Mouse (Mus musculus) heart, embryonic 16.5 days (tissue): ENCODE measurements around the gene B3galt1. TPM values are rescaled to one million over a fixed set of nuclear protein-coding genes. Genes with fewer than 3 reads are reported as not detected.

Source experiments
- ATAC-seq: fragments of 200-750 bp; cut with Nextera tagmentation; replicated peaks from 2 replicates; pipeline ENCODE4 v1.8.0; 2017; ENCODE audit warnings: moderate number of reproducible peaks; ENCODE audit not compliant: insufficient read depth, low FRiP score; ENCODE audit errors: extremely low read depth
- H3K27ac ChIP-seq: fragments of 300-500 bp; sonication (generic); 2 replicates; pipeline ENCODE4 v1.5.1; 2014; ENCODE audit warnings: mild to moderate bottlenecking, low read length, control low read depth, moderate library complexity
- H3K27me3 ChIP-seq: fragments of 300-500 bp; sonication (generic); 2 replicates; pipeline ENCODE4 v1.6.1; 2014; ENCODE audit warnings: low read length, mixed read lengths; ENCODE audit not compliant: control insufficient read depth, insufficient read depth
- H3K36me3 ChIP-seq: fragments of 300-500 bp; sonication (generic); 2 replicates; pipeline ENCODE4 v1.6.1; 2014; ENCODE audit not compliant: control insufficient read depth, insufficient read depth
- H3K4me1 ChIP-seq: fragments of 300-500 bp; sonication (generic); 2 replicates; pipeline ENCODE4 v1.6.1; 2014; ENCODE audit warnings: low read length, mixed read lengths; ENCODE audit not compliant: control insufficient read depth, insufficient read depth
- H3K4me2 ChIP-seq: fragments of 300-500 bp; sonication (generic); 2 replicates; pipeline ENCODE4 v1.6.1; 2014; ENCODE audit warnings: low read depth, mild to moderate bottlenecking, control low read depth, low read length
- H3K4me3 ChIP-seq: fragments of 300-500 bp; sonication (generic); 2 replicates; pipeline ENCODE4 v1.5.1; 2014; ENCODE audit warnings: mild to moderate bottlenecking, control low read depth, low read length
- H3K9ac ChIP-seq: fragments of 300-500 bp; sonication (generic); 2 replicates; pipeline ENCODE4 v1.6.1; 2014; ENCODE audit warnings: low read length, control low read depth
- H3K9me3 ChIP-seq: fragments of 300-500 bp; sonication (generic); replicated peaks from 2 replicates; pipeline ENCODE4 v1.6.1; 2016; ENCODE audit warnings: low read length; ENCODE audit not compliant: control insufficient read depth
- WGBS: fragments of 180-500 bp; shearing (Covaris S2); extraction: QIAGEN DNeasy Blood & Tissue Kit; methylation state at CpG from one replicate; pipeline ENCODE4 v1.1.7; 2014; 5-methylcytosine and 5-hydroxymethylcytosine counted together
- polyA plus RNA-seq: library from polyadenylated mRNA; unstranded; fragments of >200 nt; fragmentation: Nextera tagmentation; extraction: Ambion mirVana; gene quantifications from 2 replicates; pipeline ENCODE4 v1.2.1, GENCODE M21; 2015

The B3galt1 gene
- polyA plus RNA-seq, 1 experiment from 2014 or later, result 5.7 TPM

DNA sequence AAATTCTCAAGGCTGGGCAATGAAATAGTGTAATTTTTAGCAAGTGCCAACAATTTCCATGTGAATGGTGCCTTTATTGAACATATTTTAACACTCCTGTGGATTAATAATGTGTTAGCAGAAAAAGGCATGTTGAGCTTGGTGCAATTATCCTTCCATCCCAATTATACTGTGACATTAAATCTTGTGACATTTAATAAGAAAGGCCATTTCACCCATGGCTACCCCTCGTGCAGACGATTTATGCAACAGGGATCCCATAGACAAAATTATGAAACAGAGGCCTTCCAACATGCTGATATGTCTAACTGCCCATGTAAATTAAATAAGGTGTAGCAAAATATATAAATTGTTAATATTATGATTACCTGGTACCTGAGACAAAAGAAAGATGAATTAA, 293.3 kb downstream of the B3galt1 start:
- Histone ChIP-seq H3K9me3 (no peaks in the 10 kb centered on the region), H3K4me1 (no peaks in the 10 kb centered on the region), H3K27ac (no peak overlapping the region), H3K4me2 (no peak overlapping the region), H3K9ac (no peak overlapping the region), H3K4me3 (no peak overlapping the region), H3K36me3 (no peaks in the 10 kb centered on the region), H3K27me3 (no peaks in the 10 kb centered on the region)
- 89% methylated on average over 2 of the region's 2 CpGs for WGBS
- ATAC-seq, result no peak

GRCm38 (mm10) chr2:67873368-67873767, 307.7 kb downstream of the B3galt1 start:
- Histone ChIP-seq H3K27ac (no peak overlapping the region), H3K9ac (no peak overlapping the region), H3K4me3 (no peak overlapping the region), H3K4me1 (no peaks in the 10 kb centered on the region), H3K9me3 (no peaks in the 10 kb centered on the region), H3K4me2 (no peak overlapping the region), H3K36me3 (no peaks in the 10 kb centered on the region), H3K27me3 (no peaks in the 10 kb centered on the region)
- ATAC-seq, result no peak
- 70% methylated on average over 3 of the region's 3 CpGs for WGBS

DNA sequence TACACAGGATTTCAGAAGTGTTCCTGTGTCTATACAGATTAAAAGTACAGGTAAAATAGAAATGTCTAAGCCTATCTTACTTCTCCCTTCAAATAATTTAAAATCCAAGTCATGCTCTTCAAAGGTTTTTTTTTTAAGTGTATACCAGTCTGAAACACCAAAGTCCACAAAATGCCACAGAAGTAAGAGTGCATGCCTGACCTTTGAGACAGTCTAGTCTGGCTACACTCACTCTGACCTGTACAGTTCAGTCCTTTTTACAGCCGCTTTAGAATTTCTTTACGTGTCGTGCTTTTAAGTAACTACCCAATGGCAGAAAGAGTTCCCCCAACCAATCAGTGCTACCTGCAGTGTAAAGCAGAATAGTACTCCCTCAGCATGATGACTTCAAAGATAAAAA, 314.2 kb downstream of the B3galt1 start:
- Histone ChIP-seq H3K27ac (no peak overlapping the region), H3K9me3 (no peaks in the 10 kb centered on the region), H3K36me3 (no peaks in the 10 kb centered on the region), H3K9ac (no peak overlapping the region), H3K4me2 (no peak overlapping the region), H3K4me3 (no peak overlapping the region), H3K4me1 (no peaks in the 10 kb centered on the region), H3K27me3 (no peaks in the 10 kb centered on the region)
- 86% methylated on average over 3 of the region's 3 CpGs for WGBS
- no peak for ATAC-seq

DNA sequence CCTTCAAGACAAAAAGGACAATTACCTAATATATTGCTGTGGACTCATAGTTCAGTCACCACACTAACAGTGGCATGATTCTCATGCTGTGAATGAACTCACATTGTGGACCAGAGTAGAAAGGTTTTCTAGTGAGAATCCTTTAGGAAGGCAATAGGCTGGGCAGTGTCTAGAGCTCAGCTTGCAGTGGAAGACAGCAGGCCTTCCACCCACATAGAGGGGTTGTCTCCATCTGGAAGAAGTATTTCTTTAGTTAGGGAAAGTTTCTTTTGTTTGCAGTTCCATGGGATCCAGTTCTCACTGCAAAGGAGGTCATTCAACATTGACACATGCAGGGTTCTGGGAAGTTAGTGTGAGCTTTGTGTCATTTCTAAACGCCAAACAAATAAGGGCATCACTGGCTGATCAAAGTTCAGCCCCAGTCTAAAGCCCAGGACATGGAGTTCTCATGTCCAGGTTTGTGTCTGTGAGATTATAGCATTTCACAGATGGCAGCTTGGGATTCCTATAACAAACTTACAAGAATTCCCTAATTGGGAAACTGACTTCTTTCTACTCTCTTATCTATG, 316.1 kb downstream of the B3galt1 start:
- H3K36me3 ChIP-seq, result no peaks in the 10 kb centered on the region
- no peak overlapping the region for H3K27ac ChIP-seq
- H3K9me3 ChIP-seq, result no peaks in the 10 kb centered on the region
- H3K4me1 ChIP-seq, result no peaks in the 10 kb centered on the region
- no peak overlapping the region for H3K9ac ChIP-seq
- 76% methylated on average over 1 of the region's 1 CpGs for WGBS
- H3K4me2 ChIP-seq, result no peak overlapping the region
- H3K27me3 ChIP-seq, result no peaks in the 10 kb centered on the region
- H3K4me3 ChIP-seq, result no peak overlapping the region
- ATAC-seq, result no peak

DNA sequence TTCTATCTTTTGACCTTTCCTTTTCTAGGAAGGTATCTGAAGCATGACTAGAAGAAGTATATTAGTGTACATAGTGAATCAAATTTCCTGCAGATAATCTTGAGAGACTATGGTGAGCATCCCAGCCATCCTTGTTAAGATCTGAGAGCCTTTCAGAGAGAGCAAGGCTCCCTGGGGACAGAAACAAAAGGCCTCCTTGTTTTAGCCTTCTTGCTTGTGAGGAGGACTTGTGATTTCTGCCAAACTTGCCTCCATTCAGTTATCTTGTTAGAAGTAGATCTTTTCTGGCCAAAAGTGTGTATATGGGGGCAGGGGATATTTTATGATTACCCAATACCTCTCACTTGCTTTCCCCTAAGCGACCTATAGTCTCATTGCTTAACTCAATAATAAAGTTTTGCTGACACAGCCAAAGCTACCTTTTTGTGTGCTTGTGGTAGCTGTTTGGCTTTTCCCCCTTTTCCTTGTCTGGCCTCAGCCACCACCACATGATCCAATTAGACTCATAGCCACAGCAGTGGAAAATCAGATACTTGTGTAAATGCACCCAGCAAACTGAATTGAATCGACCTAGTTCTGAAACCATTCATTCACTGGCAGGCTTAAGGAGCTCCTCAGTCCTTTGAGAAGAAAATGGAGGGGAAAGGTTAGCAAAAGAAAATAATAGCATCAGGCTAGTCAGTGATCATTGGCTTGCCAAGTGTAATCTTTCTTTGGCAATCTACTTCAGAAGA, 332.5 kb downstream of the B3galt1 start:
- ATAC-seq, result no peak
- Histone ChIP-seq H3K27ac (no peak overlapping the region), H3K36me3 (no peaks in the 10 kb centered on the region), H3K9ac (no peak overlapping the region), H3K9me3 (no peaks in the 10 kb centered on the region), H3K4me3 (no peak overlapping the region), H3K4me1 (no peaks in the 10 kb centered on the region), H3K27me3 (no peaks in the 10 kb centered on the region), H3K4me2 (no peak overlapping the region)
- 51% methylated on average over 2 of the region's 2 CpGs for WGBS

DNA sequence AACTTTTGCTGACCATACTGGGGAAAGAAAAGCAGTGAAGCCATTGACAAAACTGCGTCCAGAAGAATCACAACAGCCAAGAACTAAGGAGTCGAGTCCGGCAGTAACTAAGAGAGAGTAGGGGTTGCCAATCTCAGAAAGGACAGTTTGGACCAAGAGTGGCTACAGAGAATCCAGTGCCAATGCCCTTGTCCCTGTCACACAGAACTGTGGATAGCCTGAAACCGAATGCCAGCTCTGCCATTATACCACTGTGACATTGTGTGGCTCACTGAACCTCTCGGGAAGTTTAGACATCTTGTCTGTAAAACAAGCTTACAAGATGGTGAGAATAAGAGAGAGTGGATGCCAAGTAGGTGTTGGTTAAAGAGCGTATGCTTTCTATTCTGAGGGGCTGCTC, 335.9 kb downstream of the B3galt1 start:
- WGBS, result 76% methylated on average over 6 of the region's 6 CpGs
- no peak overlapping the region for H3K9ac ChIP-seq
- no peak overlapping the region for H3K27ac ChIP-seq
- no peak overlapping the region for H3K4me2 ChIP-seq
- no peak overlapping the region for H3K4me3 ChIP-seq
- no peaks in the 10 kb centered on the region for H3K27me3 ChIP-seq
- ATAC-seq, result no peak
- no peaks in the 10 kb centered on the region for H3K9me3 ChIP-seq
- H3K4me1 ChIP-seq, result no peaks in the 10 kb centered on the region
- no peaks in the 10 kb centered on the region for H3K36me3 ChIP-seq

GRCm38 (mm10) chr2:67902651-67903292, 337.1 kb downstream of the B3galt1 start:
- no peaks in the 10 kb centered on the region for H3K9me3 ChIP-seq
- H3K36me3 ChIP-seq, result no peaks in the 10 kb centered on the region
- ATAC-seq, result no peak
- H3K4me2 ChIP-seq, result no peak overlapping the region
- no peaks in the 10 kb centered on the region for H3K27me3 ChIP-seq
- H3K4me3 ChIP-seq, result no peak overlapping the region
- WGBS, result 73% methylated on average over 8 of the region's 8 CpGs
- no peak overlapping the region for H3K9ac ChIP-seq
- no peaks in the 10 kb centered on the region for H3K4me1 ChIP-seq
- H3K27ac ChIP-seq, result no peak overlapping the region

GRCm38 (mm10) chr2:67903769-67904168, 338.1 kb downstream of the B3galt1 start:
- Histone ChIP-seq H3K9me3 (no peaks in the 10 kb centered on the region), H3K27ac (no peak overlapping the region), H3K9ac (no peak overlapping the region), H3K4me2 (no peak overlapping the region), H3K4me3 (no peak overlapping the region), H3K4me1 (no peaks in the 10 kb centered on the region), H3K36me3 (no peaks in the 10 kb centered on the region), H3K27me3 (no peaks in the 10 kb centered on the region)
- WGBS, result 90% methylated on average over 1 of the region's 1 CpGs
- ATAC-seq, result no peak

- no peak overlapping the region for H3K4me3 ChIP-seq
- no peak overlapping the region for H3K27ac ChIP-seq
- 83% methylated on average over 3 of the region's 3 CpGs for WGBS
- no peaks in the 10 kb centered on the region for H3K36me3 ChIP-seq
- no peak for ATAC-seq
- no peaks in the 10 kb centered on the region for H3K27me3 ChIP-seq
- no peak overlapping the region for H3K4me2 ChIP-seq
- no peak overlapping the region for H3K9ac ChIP-seq
- no peaks in the 10 kb centered on the region for H3K9me3 ChIP-seq
- H3K4me1 ChIP-seq, result no peaks in the 10 kb centered on the region
Measured at GRCm38 (mm10) chr2:67931994-67932393, 366.3 kb downstream of the B3galt1 start.
